Mouse (Mus musculus): ENCODE data around the gene Rad23b. TPM values are rescaled to one million over a fixed set of nuclear protein-coding genes. Genes with fewer than 3 reads are reported as not detected.

The Rad23b gene
- polyA plus RNA-seq, 1 experiment = 307 TPM

DNA sequence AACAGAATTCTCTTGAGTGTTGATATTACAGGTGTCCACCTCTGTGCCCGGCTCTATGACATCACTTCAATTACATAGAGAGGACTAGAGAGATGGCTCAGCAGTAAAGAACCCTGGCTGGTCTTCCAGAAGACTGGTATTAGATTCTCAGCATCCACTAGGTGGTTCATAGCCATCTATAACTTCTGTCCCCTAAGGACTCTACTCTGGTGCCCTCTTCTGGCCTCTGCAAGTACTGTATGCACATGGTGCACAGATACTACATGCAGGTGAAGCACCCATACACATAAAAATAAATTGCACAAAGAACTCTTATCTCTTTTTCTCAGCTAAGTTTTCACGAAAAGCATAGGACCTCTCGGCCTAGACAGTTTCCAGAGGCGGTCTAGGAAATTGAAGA is 14.5 kb downstream of the Rad23b start:
- no peaks in the 10 kb centered on the region for H3K27me3 ChIP-seq (ENCODE audit: control insufficient read depth, insufficient read depth, low read length, poor library complexity, severe bottlenecking)
- no peak overlapping the region for H3K4me3 ChIP-seq (ENCODE audit: low read depth, low read length)
- no peaks in the 10 kb centered on the region for H3K9me3 ChIP-seq (replicated peaks; ENCODE audit: control insufficient read depth, insufficient read depth, low read length, poor library complexity, severe bottlenecking)
- H3K36me3 ChIP-seq (ENCODE audit: control insufficient read depth, insufficient read depth, low read length, poor library complexity, severe bottlenecking) = peaks cover 29% of the 10 kb centered on the region
- H3K4me1 ChIP-seq (ENCODE audit: control insufficient read depth, insufficient read depth, low read length) = no peaks in the 10 kb centered on the region
- TF ChIP-seq CTCF (IDR thresholded peaks at IDR 0.05; ENCODE audit: low read depth, low read length) (no peak), EP300 (IDR thresholded peaks at IDR 0.05; ENCODE audit: insufficient read depth, low read depth, low read length) (no peak), POLR2A (IDR thresholded peaks at IDR 0.05; ENCODE audit: insufficient read depth, low read length) (no peak)
- no peak overlapping the region for H3K27ac ChIP-seq (ENCODE audit: insufficient read depth, low read length)
- no peak overlapping the region for H3K9ac ChIP-seq (ENCODE audit: low read depth, poor library complexity, severe bottlenecking)

DNA sequence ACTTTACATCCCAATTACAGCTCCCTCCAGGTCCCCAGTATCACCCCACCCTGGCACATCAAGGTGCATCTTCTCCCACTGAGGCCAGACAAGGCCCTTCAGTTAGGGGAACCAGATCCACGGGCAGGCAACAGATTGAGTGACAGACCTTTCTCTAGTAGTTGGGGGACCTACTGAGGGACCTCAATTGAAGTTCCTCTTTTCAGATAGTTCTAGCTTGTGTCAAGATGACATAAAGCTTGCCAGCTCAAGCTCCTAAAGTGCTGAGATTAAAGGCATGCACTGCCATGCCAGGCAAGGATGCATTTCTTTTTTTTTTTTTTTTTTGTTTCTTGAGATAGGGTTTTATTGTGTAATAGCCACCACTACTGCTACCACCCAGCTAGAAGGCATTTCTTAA is 16.2 kb downstream of the Rad23b start:
- Histone ChIP-seq H3K4me1 (ENCODE audit: control insufficient read depth, insufficient read depth, low read length) (no peaks in the 10 kb centered on the region), H3K4me3 (ENCODE audit: low read depth, low read length) (no peak overlapping the region), H3K9ac (ENCODE audit: low read depth, poor library complexity, severe bottlenecking) (no peak overlapping the region), H3K9me3 (replicated peaks; ENCODE audit: control insufficient read depth, insufficient read depth, low read length, poor library complexity, severe bottlenecking) (no peaks in the 10 kb centered on the region), H3K27ac (ENCODE audit: insufficient read depth, low read length) (no peak overlapping the region), H3K36me3 (ENCODE audit: control insufficient read depth, insufficient read depth, low read length, poor library complexity, severe bottlenecking) (peaks cover 39% of the 10 kb centered on the region), H3K27me3 (ENCODE audit: control insufficient read depth, insufficient read depth, low read length, poor library complexity, severe bottlenecking) (no peaks in the 10 kb centered on the region)
- TF ChIP-seq POLR2A (IDR thresholded peaks at IDR 0.05; ENCODE audit: insufficient read depth, low read length) (no peak), CTCF (IDR thresholded peaks at IDR 0.05; ENCODE audit: low read depth, low read length) (no peak), EP300 (IDR thresholded peaks at IDR 0.05; ENCODE audit: insufficient read depth, low read depth, low read length) (no peak)

DNA sequence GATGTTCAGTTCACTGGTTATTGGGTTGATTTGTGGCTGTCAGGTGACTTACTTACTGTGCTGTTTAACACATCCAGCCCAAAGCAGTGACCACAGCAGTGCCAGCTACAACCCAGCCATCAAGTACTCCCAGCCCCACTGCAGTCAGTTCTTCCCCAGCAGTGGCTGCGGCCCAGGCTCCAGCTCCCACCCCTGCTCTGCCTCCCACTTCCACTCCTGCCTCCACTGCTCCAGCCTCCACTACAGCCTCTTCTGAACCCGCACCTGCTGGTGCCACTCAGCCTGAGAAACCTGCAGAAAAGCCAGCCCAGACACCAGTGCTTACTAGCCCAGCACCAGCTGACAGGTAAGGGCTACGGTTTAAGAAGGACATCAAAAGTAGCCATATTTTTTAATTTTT is 20.3 kb downstream of the Rad23b start:
- Histone ChIP-seq H3K4me1 (ENCODE audit: control insufficient read depth, insufficient read depth, low read length) (no peaks in the 10 kb centered on the region), H3K27me3 (ENCODE audit: control insufficient read depth, insufficient read depth, low read length, poor library complexity, severe bottlenecking) (no peaks in the 10 kb centered on the region), H3K36me3 (ENCODE audit: control insufficient read depth, insufficient read depth, low read length, poor library complexity, severe bottlenecking) (peaks cover 60% of the 10 kb centered on the region), H3K9ac (ENCODE audit: low read depth, poor library complexity, severe bottlenecking) (no peak overlapping the region), H3K4me3 (ENCODE audit: low read depth, low read length) (no peak overlapping the region), H3K9me3 (replicated peaks; ENCODE audit: control insufficient read depth, insufficient read depth, low read length, poor library complexity, severe bottlenecking) (no peaks in the 10 kb centered on the region), H3K27ac (ENCODE audit: insufficient read depth, low read length) (no peak overlapping the region)
- TF ChIP-seq POLR2A (IDR thresholded peaks at IDR 0.05; ENCODE audit: insufficient read depth, low read length) = no peak
- TF ChIP-seq CTCF (IDR thresholded peaks at IDR 0.05; ENCODE audit: low read depth, low read length) = no peak
- TF ChIP-seq EP300 (IDR thresholded peaks at IDR 0.05; ENCODE audit: insufficient read depth, low read depth, low read length) = no peak

DNA sequence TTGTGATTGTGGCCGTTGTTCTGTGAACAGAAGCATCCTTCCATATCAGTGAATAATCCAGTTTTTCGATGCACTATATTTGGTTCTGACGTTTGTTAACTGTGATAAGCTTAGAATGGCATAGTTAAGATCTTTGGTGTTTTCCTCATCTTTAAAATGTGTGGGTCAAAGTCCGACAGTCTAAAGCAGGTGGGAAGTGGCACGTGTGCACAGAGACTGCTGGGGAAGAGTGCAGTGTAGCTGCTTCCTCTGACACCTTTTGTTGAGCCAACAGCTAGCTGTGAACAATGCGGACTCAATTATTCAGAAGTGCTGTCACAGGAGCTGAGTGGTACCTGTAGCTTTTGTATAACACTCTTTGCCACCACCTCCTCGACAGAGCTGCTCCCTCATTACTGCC is 21.5 kb downstream of the Rad23b start:
- Histone ChIP-seq H3K27ac (ENCODE audit: insufficient read depth, low read length) (no peak overlapping the region), H3K36me3 (ENCODE audit: control insufficient read depth, insufficient read depth, low read length, poor library complexity, severe bottlenecking) (peaks cover 62% of the 10 kb centered on the region), H3K27me3 (ENCODE audit: control insufficient read depth, insufficient read depth, low read length, poor library complexity, severe bottlenecking) (no peaks in the 10 kb centered on the region), H3K9ac (ENCODE audit: low read depth, poor library complexity, severe bottlenecking) (no peak overlapping the region), H3K4me3 (ENCODE audit: low read depth, low read length) (no peak overlapping the region), H3K9me3 (replicated peaks; ENCODE audit: control insufficient read depth, insufficient read depth, low read length, poor library complexity, severe bottlenecking) (no peaks in the 10 kb centered on the region), H3K4me1 (ENCODE audit: control insufficient read depth, insufficient read depth, low read length) (no peaks in the 10 kb centered on the region)
- TF ChIP-seq EP300 (IDR thresholded peaks at IDR 0.05; ENCODE audit: insufficient read depth, low read depth, low read length) (no peak), CTCF (IDR thresholded peaks at IDR 0.05; ENCODE audit: low read depth, low read length) (no peak), POLR2A (IDR thresholded peaks at IDR 0.05; ENCODE audit: insufficient read depth, low read length) (no peak)

DNA sequence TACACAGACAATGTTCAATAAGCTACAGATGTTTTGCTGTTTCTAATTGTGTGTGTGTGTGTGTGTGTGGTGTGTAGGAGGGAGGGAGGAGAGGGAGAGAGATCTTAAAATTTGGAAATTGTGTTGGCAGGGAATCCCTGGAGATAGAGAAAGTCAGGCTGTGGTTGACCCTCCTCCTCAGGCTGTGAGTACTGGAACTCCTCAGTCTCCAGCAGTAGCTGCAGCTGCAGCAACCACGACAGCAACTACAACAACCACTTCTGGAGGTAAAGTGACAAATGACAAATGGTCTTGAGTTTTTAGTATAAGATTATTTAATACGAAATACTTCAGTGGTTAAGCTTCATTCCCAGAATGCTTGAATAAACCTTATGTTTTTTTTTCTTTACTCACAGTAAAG is 32.5 kb downstream of the Rad23b start:
- no peaks in the 10 kb centered on the region for H3K4me1 ChIP-seq (ENCODE audit: control insufficient read depth, insufficient read depth, low read length)
- no peaks in the 10 kb centered on the region for H3K9me3 ChIP-seq (replicated peaks; ENCODE audit: control insufficient read depth, insufficient read depth, low read length, poor library complexity, severe bottlenecking)
- no peak overlapping the region for H3K9ac ChIP-seq (ENCODE audit: low read depth, poor library complexity, severe bottlenecking)
- H3K27me3 ChIP-seq (ENCODE audit: control insufficient read depth, insufficient read depth, low read length, poor library complexity, severe bottlenecking) = no peaks in the 10 kb centered on the region
- H3K36me3 ChIP-seq (ENCODE audit: control insufficient read depth, insufficient read depth, low read length, poor library complexity, severe bottlenecking) = peaks cover 83% of the 10 kb centered on the region
- H3K27ac ChIP-seq (ENCODE audit: insufficient read depth, low read length) = no peak overlapping the region
- TF ChIP-seq POLR2A (IDR thresholded peaks at IDR 0.05; ENCODE audit: insufficient read depth, low read length) (no peak), CTCF (IDR thresholded peaks at IDR 0.05; ENCODE audit: low read depth, low read length) (no peak), EP300 (IDR thresholded peaks at IDR 0.05; ENCODE audit: insufficient read depth, low read depth, low read length) (no peak)
- no peak overlapping the region for H3K4me3 ChIP-seq (ENCODE audit: low read depth, low read length)

DNA sequence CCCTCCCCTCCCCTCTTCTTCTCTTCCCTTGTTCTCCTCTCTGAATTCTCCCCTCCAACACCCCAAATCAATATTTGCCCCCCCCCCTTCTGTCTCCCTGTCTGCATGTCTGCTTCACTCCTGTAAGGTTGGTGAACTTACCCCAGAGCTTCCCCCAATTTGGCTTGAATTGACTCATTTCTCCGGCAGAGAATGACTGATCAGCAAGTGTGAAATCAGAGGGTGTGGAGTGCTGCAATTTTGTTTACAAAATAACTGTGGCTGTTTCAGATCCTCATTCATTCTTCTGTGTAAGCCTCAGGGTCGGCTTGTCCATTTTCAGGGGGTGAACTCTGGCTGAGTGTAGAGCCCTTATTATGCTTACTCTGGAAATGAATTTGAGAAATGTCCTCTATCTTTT is 36.9 kb downstream of the Rad23b start:
- Histone ChIP-seq H3K4me1 (ENCODE audit: control insufficient read depth, insufficient read depth, low read length) (no peaks in the 10 kb centered on the region), H3K27me3 (ENCODE audit: control insufficient read depth, insufficient read depth, low read length, poor library complexity, severe bottlenecking) (no peaks in the 10 kb centered on the region), H3K36me3 (ENCODE audit: control insufficient read depth, insufficient read depth, low read length, poor library complexity, severe bottlenecking) (peaks cover 61% of the 10 kb centered on the region), H3K9me3 (replicated peaks; ENCODE audit: control insufficient read depth, insufficient read depth, low read length, poor library complexity, severe bottlenecking) (no peaks in the 10 kb centered on the region), H3K4me3 (ENCODE audit: low read depth, low read length) (no peak overlapping the region), H3K27ac (ENCODE audit: insufficient read depth, low read length) (no peak overlapping the region), H3K9ac (ENCODE audit: low read depth, poor library complexity, severe bottlenecking) (no peak overlapping the region)
- TF ChIP-seq POLR2A (IDR thresholded peaks at IDR 0.05; ENCODE audit: insufficient read depth, low read length) = no peak
- no peak for TF ChIP-seq CTCF (IDR thresholded peaks at IDR 0.05; ENCODE audit: low read depth, low read length)
- no peak for TF ChIP-seq EP300 (IDR thresholded peaks at IDR 0.05; ENCODE audit: insufficient read depth, low read depth, low read length)
